Mouse (Mus musculus): ENCODE data around the gene Emp2.

DNA sequence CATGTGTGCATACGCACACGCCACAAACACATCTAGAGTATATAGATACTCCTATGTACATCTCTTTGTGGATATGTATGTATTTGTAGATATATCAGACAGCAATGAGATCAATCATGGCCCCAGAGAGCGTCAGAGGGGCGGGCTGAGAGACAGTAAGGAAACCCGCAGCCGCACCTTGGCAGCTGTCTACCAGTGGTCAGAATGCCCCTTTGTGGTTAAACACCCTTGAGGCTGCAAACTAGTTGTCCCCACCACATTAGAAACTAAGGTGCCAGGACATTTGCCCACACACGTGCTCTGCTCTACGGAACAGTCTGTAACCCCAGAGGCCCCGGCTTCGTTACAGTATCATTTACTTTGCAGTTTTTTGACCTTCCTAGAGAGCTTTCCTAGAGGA, 26.2 kb upstream of the Emp2 start:
- TF ChIP-seq CTCF (IDR thresholded peaks at IDR 0.05; ENCODE audit: low read depth, low read length) (no peak), EP300 (IDR thresholded peaks at IDR 0.05; ENCODE audit: insufficient read depth, low read depth, low read length) (no peak)
